8 mouse cellular contexts compared by ENCODE assay signal in the genomic region with DNA sequence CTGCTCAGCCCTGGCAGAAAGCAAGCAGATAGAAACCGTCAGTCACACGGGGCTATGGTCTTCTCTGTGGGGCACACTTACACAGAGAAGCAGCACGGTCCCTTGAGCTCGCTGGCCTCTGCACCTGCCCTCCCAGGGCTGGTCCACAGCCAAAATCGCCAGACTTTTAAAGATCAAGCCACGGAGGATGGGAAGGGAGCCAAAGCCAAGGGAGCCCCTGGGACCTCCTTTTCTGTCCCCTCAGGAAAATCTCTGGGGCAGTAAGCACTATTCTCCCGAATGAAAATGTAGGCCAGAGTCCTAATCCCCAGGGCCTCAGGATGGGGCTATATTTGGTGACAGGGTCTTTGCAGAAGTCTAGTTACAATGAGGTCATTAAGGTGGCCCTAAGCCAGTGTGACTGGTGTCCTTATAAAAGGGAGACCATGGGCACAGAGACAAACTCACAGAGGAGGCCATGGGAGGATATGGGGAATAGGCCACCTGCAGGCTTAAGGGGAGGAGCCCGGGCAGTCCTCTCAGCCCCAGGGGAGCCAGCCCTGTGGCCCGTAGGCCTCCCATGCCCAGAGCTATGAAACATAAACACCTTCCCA. TPM values are rescaled to one million over a fixed set of nuclear protein-coding genes. Genes with fewer than 3 reads are reported as not detected.
DNase-seq lines count a peak whose midpoint lies in the region; ATAC-seq lines count a peak whose summit lies in the region.
"Had no signal": no experiment of that assay in that cellular context is flagged by ENCODE, and none has a peak within 500 bp of the region (broad histone marks: within the 10 kb centered on the region; RNA-seq: fewer than 3 reads in every experiment).

No protein-coding gene starts in this region.

- peak overlapping the region; percentile 91 for H3K27ac ChIP-seq in forebrain, embryonic 10.5 days
- H3K27ac ChIP-seq in limb, embryonic 13.5 days, result peak overlapping the region; percentile 67; the same call in 1 of the 2 replicates
- H3K27ac ChIP-seq: liver, embryonic 14.5 days had no signal

- no peak overlapping the region for H3K9ac ChIP-seq in limb, embryonic 13.5 days
- H3K9ac ChIP-seq: liver, embryonic 14.5 days had no signal

- H3K9me3 ChIP-seq in forebrain, embryonic 10.5 days, result no peaks in the 10 kb centered on the region
- no peaks in the 10 kb centered on the region for H3K9me3 ChIP-seq in limb, embryonic 13.5 days

- 29% methylated on average over 9 of the region's 9 CpGs for WGBS in forebrain, embryonic 10.5 days
- 51% methylated on average over 9 of the region's 9 CpGs for WGBS in limb, embryonic 13.5 days

- peaks cover 73% of the 10 kb centered on the region for H3K4me1 ChIP-seq in forebrain, embryonic 10.5 days
- peaks cover 55% of the 10 kb centered on the region for H3K4me1 ChIP-seq in limb, embryonic 13.5 days

- peak overlapping the region; percentile 25; the same call in 1 of the 2 replicates for H3K4me3 ChIP-seq in forebrain, embryonic 10.5 days
- H3K4me3 ChIP-seq in limb, embryonic 13.5 days, result no peak overlapping the region

- peak; percentile 49 to 63 for DNase-seq in cerebellum, adult 18-20 months
- DNase-seq in forebrain, embryonic 10.5 days (ENCODE audit: extremely low spot score, low spot score), result no peak
- peak; percentile 62 for DNase-seq in heart, postnatal 4 days
- DNase-seq in thymus, adult 18-20 months, result no peak
- no peak for DNase-seq in spleen, postnatal 4 days (ENCODE audit: low spot score in 2 of 2)

- H3K36me3 ChIP-seq in forebrain, embryonic 10.5 days (replicated peaks), result no peaks in the 10 kb centered on the region
- no peaks in the 10 kb centered on the region for H3K36me3 ChIP-seq in limb, embryonic 13.5 days

- no peak overlapping the region for H3K4me2 ChIP-seq in limb, embryonic 13.5 days (replicated peaks)

- H3K27me3 ChIP-seq in forebrain, embryonic 10.5 days (ENCODE audit: poor library complexity, severe bottlenecking), result no peaks in the 10 kb centered on the region
- H3K27me3 ChIP-seq in limb, embryonic 13.5 days, result no peaks in the 10 kb centered on the region

- no peak for ATAC-seq in limb, embryonic 13.5 days (ENCODE audit: low FRiP score, low read depth)
- no peak for ATAC-seq in erythroid progenitor cell, adult 5-6 weeks (replicated peaks; ENCODE audit: low FRiP score, poor library complexity, severe bottlenecking)

RNA-seq across cellular contexts. Expression of a gene that starts 53.9 kb away (rescaled TPM):
- 40.7 and 40.9 TPM in 2 replicates for polyA plus RNA-seq in forebrain, embryonic 10.5 days (2016; fragmentation: Nextera tagmentation; extraction: Ambion mirVana)
- 10 to 100 TPM; 47.2 to 52.9 TPM for total RNA-seq in heart, postnatal 4 days (2021)
- 48.0 and 51.4 TPM in 2 replicates for polyA plus RNA-seq in limb, embryonic 13.5 days (2015; fragmentation: Nextera tagmentation; extraction: Ambion mirVana)
- total RNA-seq in erythroid progenitor cell, adult 5-6 weeks (2015; ENCODE audit: low replicate concordance), result 25.2 TPM in 1 of 2 replicates, not detected in the other
- 15.5 TPM in 1 of 2 replicates, not detected in the other for total RNA-seq in erythroid progenitor cell, adult 5-6 weeks (2017; ENCODE audit: low replicate concordance)

Comparison
In these comparisons a context has a peak if more than half of its experiments do, and no peak if none do; other contexts are left out.
1. DNase-seq: peak in cerebellum, adult 18-20 months (2 of 2) and heart, postnatal 4 days (single experiment); none in forebrain, embryonic 10.5 days (single experiment), thymus, adult 18-20 months (0 of 2) and spleen, postnatal 4 days (0 of 2).